Mouse (Mus musculus) activated CD4-positive, CD25-positive, alpha-beta regulatory T cell, adult 9 weeks (primary cell): Measurements from ENCODE around the gene Vmn2r106. TPM values are rescaled to one million over a fixed set of nuclear protein-coding genes. Genes with fewer than 3 reads are reported as not detected.

Experiments used
- polyA plus RNA-seq: library from polyadenylated mRNA; unstranded; fragments of 100-300 nt; shearing (Covaris generic); gene quantifications from one replicate; pipeline ENCODE4 v1.2.1, GENCODE M21; 2017

Vmn2r106 gene
- polyA plus RNA-seq: not detected

DNA sequence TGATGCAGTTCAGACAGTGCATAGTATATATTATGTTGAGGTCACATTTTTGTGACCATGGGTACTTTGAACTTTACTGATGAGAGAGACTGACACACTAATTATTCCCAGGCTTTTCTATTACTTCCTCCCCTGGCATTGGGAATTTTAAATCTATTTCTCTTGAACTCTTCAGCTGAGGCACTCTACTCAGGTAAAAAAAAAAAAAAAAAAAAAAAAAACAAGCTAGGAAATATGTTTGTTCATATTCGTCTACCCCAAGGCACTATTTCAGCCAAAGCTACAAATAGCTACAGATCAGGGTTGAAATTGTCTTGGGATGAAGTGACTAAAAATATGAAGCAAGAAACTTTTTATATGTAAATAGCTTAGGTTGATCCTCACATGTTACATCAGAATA, at the start of gene Vmn2r106:
Vmn2r106 (minus strand) TSS at position 101 of the 400 bp plus-strand sequence.

DNA sequence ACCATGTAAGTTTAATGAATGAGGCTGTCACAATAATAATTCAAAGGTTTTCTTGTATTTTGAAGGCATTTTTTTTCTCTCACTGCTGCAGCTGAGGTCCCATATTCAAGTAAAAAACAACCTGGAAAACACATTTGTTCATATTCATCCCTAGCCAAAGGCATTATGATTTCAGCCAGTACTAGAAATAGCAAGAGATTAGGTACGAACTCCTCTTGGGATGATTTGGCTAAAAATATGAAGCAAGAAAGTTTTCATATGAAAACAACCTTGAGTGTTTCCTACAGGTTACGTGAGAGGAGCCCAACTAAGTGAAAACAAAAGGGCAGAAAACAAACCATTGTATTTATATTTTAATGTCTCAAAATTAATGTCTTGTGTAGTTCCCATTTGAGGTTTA, 50.4 kb downstream of the Vmn2r106 start, which contains the start of gene Vmn2r105:
Vmn2r105 (minus strand) TSS at position 101 of the 400 bp plus-strand sequence.

Other genes starting within 250 kb of the Vmn2r106 start
- gene Vmn2r104, start 237.2 kb downstream of the Vmn2r106 start, polyA plus RNA-seq: not detected
- gene Fpr-rs7, start 171.3 kb downstream of the Vmn2r106 start, polyA plus RNA-seq: not detected
- not detected for gene Fpr-rs6, start 102.5 kb downstream of the Vmn2r106 start, polyA plus RNA-seq
- gene Vmn2r105, start 50.5 kb downstream of the Vmn2r106 start, polyA plus RNA-seq: not detected
- gene Vmn2r107, start 59.7 kb upstream of the Vmn2r106 start, polyA plus RNA-seq: not detected
- not detected for gene Vmn1r224, start 128.6 kb upstream of the Vmn2r106 start, polyA plus RNA-seq
- not detected for gene Vmn2r108, start 195.8 kb upstream of the Vmn2r106 start, polyA plus RNA-seq
- gene Vmn1r225, start 212.6 kb upstream of the Vmn2r106 start, polyA plus RNA-seq: not detected